Mouse (Mus musculus) lung, postnatal 0 days (tissue): ENCODE data around the gene Sat2. TPM values are rescaled to one million over a fixed set of nuclear protein-coding genes. Genes with fewer than 3 reads are reported as not detected.
"Not testable (repeated sequence)": the region's sequence is repeated elsewhere in the genome, so short reads cannot be mapped to it uniquely, and the experiment has no call there.

ENCODE experiments used
- ATAC-seq: fragments of 200-750 bp; cut with Nextera tagmentation; 2 replicates; pipeline ENCODE4 v1.8.0; 2017; ENCODE audit warnings: moderate library complexity
- DNase-seq: peaks from one replicate; pipeline ENCODE4 v3.0.0-alpha.2; 2016; ENCODE audit warnings: low spot score
- H3K27ac ChIP-seq: fragments of 300-500 bp; sonication (generic); 2 replicates; pipeline ENCODE4 v1.5.1; 2014; ENCODE audit warnings: antibody characterized with exemption, mild to moderate bottlenecking, low read length, mixed read lengths
- H3K27me3 ChIP-seq: fragments of 300-500 bp; sonication (generic); replicated peaks from 2 replicates; pipeline ENCODE4 v1.6.1; 2014; ENCODE audit warnings: low read length, mixed read lengths; ENCODE audit not compliant: insufficient read depth
- H3K36me3 ChIP-seq: fragments of 300-500 bp; sonication (generic); 2 replicates; pipeline ENCODE4 v1.6.1; 2014; ENCODE audit warnings: low read length, mixed read lengths; ENCODE audit not compliant: insufficient read depth
- H3K4me1 ChIP-seq: fragments of 300-500 bp; sonication (generic); 2 replicates; pipeline ENCODE4 v1.6.1; 2014; ENCODE audit warnings: antibody characterized with exemption, low read depth, low read length, mixed read lengths; ENCODE audit not compliant: insufficient read depth
- H3K4me2 ChIP-seq: fragments of 300-500 bp; sonication (generic); replicated peaks from 2 replicates; pipeline ENCODE4 v1.6.1; 2014; ENCODE audit warnings: low read depth, mild to moderate bottlenecking, low read length, moderate library complexity, mixed read lengths
- H3K4me3 ChIP-seq: fragments of 300-500 bp; sonication (generic); 2 replicates; pipeline ENCODE4 v1.5.1; 2014; ENCODE audit warnings: low read depth, low read length
- H3K9ac ChIP-seq: fragments of 300-500 bp; sonication (generic); replicated peaks from 2 replicates; pipeline ENCODE4 v1.6.1; 2014; ENCODE audit warnings: low read depth, mild to moderate bottlenecking
- H3K9me3 ChIP-seq: fragments of 300-500 bp; sonication (generic); 2 replicates; pipeline ENCODE4 v1.6.1; 2016; ENCODE audit warnings: low read length, mixed read lengths
- CTCF ChIP-seq: IDR thresholded peaks from 2 replicates; pipeline ENCODE4 v1.5.1; 2016; ENCODE audit warnings: antibody characterized with exemption, mild to moderate bottlenecking
- EP300 ChIP-seq: IDR thresholded peaks from 2 replicates; pipeline ENCODE4 v1.6.1; 2016; ENCODE audit warnings: antibody characterized with exemption, mild to moderate bottlenecking, control low read depth
- WGBS: fragments of 180-500 bp; shearing (Covaris S2); extraction: QIAGEN DNeasy Blood & Tissue Kit; methylation state at CpG from one replicate; pipeline ENCODE4 v1.1.7; 2014; 5-methylcytosine and 5-hydroxymethylcytosine counted together
- polyA plus RNA-seq: library from polyadenylated mRNA; unstranded; fragments of >200 nt; fragmentation: Nextera tagmentation; extraction: Ambion mirVana; gene quantifications from 2 replicates; pipeline ENCODE4 v1.2.1, GENCODE M21; 2015

Gene Sat2
- polyA plus RNA-seq, 1 experiment from 2014 or later, result 16.3 TPM

- Histone ChIP-seq H3K4me1 (no peaks in the 10 kb centered on the region), H3K27me3 (no peaks in the 10 kb centered on the region), H3K9ac (peak overlapping the region; percentile 54), H3K9me3 (no peaks in the 10 kb centered on the region), H3K27ac (peak overlapping the region; percentile 7; the same call in 1 of the 2 replicates), H3K4me3 (peak overlapping the region; percentile 46), H3K4me2 (peak overlapping the region; percentile 56), H3K36me3 (no peaks in the 10 kb centered on the region)
- no peak for DNase-seq
- WGBS, result 18% methylated on average over 4 of the region's 6 CpGs
- TF ChIP-seq EP300 (no peak), CTCF (no peak)
- ATAC-seq, result no peak
Measured at GRCm38 (mm10) chr11:69622406-69622805, 582 bp downstream of the Sat2 start.

- H3K9ac ChIP-seq, result no peak overlapping the region
- TF ChIP-seq EP300, result no peak
- TF ChIP-seq CTCF, result no peak
- no peak overlapping the region for H3K27ac ChIP-seq
- no peak overlapping the region for H3K4me3 ChIP-seq
- H3K36me3 ChIP-seq, result no peaks in the 10 kb centered on the region
- no peaks in the 10 kb centered on the region for H3K27me3 ChIP-seq
- DNase-seq (no peak), ATAC-seq (no peak)
- H3K4me2 ChIP-seq, result no peak overlapping the region
- no peaks in the 10 kb centered on the region for H3K4me1 ChIP-seq
- no peaks in the 10 kb centered on the region for H3K9me3 ChIP-seq
- 70% methylated on average over 4 of the region's 4 CpGs for WGBS
Measured at GRCm38 (mm10) chr11:69623006-69623405, 1.2 kb downstream of the Sat2 start.

DNA sequence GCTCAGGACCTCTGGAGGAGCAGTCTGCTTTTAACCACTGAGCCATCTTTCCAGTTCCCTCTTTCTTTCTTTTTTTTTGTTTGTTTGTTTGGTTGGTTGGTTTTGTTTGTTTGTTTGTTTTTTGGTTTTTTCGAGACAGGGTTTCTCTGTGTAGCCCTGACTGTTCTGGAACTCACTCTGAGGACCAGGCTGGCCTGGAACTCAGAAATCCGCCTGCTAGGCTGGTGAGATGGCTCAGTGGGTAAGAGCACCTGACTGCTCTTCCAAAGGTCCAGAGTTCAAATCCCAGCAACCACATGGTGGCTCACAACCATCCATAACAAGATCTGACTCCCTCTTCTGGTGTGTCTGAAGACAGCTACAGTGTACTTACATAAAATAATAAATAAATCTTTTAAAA is 2.5 kb downstream of the Sat2 start:
- WGBS, result 68% methylated on average over 2 of the region's 2 CpGs
- not testable (repeated sequence) for H3K36me3 ChIP-seq

GRCm38 (mm10) chr11:69628286-69628685 is 6.5 kb downstream of the Sat2 start:
- Histone ChIP-seq H3K9me3 (no peaks in the 10 kb centered on the region), H3K4me2 (no peak overlapping the region), H3K4me1 (no peaks in the 10 kb centered on the region), H3K27ac (no peak overlapping the region), H3K36me3 (no peaks in the 10 kb centered on the region), H3K9ac (no peak overlapping the region), H3K4me3 (no peak overlapping the region), H3K27me3 (no peaks in the 10 kb centered on the region)
- ATAC-seq (no peak), DNase-seq (peak; percentile 83)
- TF ChIP-seq EP300 (no peak), CTCF (peak; percentile 98)
- WGBS, result 34% methylated on average over 6 of the region's 6 CpGs

More for the DNA sequence above, 2.5 kb downstream of the Sat2 start:
- not testable (repeated sequence) for H3K4me3 ChIP-seq, H3K9me3 ChIP-seq, H3K27ac ChIP-seq, H3K9ac ChIP-seq, H3K4me1 ChIP-seq, H3K4me2 ChIP-seq, DNase-seq, ATAC-seq, H3K27me3 ChIP-seq

DNA sequence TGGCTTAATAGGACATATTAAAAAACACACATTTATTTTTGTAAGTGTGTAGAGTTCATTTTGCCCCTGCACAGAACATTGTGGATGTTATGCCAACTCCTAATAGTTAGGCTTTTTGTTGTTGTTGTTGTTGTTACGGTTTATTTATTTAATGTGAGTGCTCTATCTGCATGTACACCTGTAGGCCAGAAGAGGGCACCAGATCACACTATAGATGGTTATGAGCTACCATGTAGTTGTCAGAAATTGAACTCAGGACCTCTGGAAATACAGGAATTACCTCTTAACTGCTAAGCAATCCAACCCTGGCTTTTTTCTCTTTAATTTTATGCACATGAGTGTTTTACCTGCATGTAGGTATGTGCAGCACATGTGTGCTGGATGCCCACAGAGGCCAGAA is 8.0 kb downstream of the Sat2 start:
- no peak for ATAC-seq
- no peak overlapping the region for H3K4me3 ChIP-seq
- H3K27ac ChIP-seq, result no peak overlapping the region
- no peak overlapping the region for H3K4me2 ChIP-seq
- WGBS, result 76% methylated on average over 1 of the region's 1 CpGs
- H3K4me1 ChIP-seq, result no peaks in the 10 kb centered on the region; the same call in 1 of the 2 replicates
- H3K9me3 ChIP-seq, result no peaks in the 10 kb centered on the region
- peak; percentile 49 for DNase-seq
- H3K27me3 ChIP-seq, result no peaks in the 10 kb centered on the region
- TF ChIP-seq CTCF (peak; percentile 67), EP300 (no peak)
- no peaks in the 10 kb centered on the region for H3K36me3 ChIP-seq
- no peak overlapping the region for H3K9ac ChIP-seq

DNA sequence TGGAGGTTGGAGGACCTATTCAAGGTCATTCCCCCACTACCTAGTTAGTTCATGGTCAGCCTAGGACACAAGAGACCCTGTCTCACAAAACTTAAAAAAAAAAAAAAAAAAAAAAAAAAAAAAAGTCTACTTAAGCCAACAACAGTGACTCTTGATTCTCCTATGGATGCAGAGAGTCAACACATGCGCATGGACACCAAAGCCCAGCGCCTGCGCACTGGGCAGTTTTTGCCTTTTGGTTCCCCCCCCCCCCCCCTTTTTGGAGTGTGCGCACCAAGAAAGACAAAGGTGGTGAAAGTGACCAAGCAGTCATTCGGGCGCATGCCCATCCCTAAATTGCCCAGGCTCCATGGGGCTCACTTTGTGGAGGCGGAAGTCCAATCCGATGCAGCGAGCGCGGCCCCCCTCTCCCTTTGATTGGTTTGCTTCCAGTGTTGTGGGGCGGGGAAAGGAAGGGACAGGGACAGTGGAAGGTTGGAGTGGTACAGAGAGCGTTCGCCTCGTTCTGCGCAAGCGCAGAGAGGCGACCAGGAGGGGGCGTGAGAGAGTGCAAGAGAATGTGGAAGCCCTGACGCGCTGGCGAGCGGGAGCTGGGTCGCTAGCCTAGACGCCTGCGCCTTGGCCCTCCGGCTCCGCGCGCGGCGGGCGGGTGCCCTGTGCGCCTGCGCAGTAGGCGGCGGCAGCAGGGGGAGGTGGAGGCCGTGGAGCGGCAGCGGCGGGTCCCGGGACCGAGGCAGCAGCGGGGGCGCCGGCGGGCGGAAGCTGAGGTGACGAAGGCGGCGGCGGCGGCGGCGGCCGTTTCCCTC is 10.7 kb downstream of the Sat2 start, which contains the start of gene Fxr2:
Gene Fxr2 (plus strand): TSS at position 707 of the 806 bp plus-strand sequence.
- WGBS, result under 1% methylated on average over 22 of the region's 56 CpGs
- DNase-seq (peak; percentile 99), ATAC-seq (peak; percentile 96)
- H3K36me3 ChIP-seq, result no peaks in the 10 kb centered on the region
- H3K4me3 ChIP-seq, result peak within 1 kb of the TSS; percentile 77
- no peaks in the 10 kb centered on the region; the same call in 1 of the 2 replicates for H3K4me1 ChIP-seq
- no peaks in the 10 kb centered on the region for H3K27me3 ChIP-seq
- H3K9me3 ChIP-seq, result no peaks in the 10 kb centered on the region
- peak within 1 kb of the TSS; percentile 85 for H3K4me2 ChIP-seq
- H3K27ac ChIP-seq, result peak within 1 kb of the TSS; percentile 96
- H3K9ac ChIP-seq, result peak within 1 kb of the TSS; percentile 88
- TF ChIP-seq CTCF (peak; percentile 90), EP300 (no peak)
